Mouse (Mus musculus): ENCODE data around the gene Grb2.
A peak's percentile ranks its signal among the peaks of the same experiment; 100 is the strongest.

The Grb2 gene

GRCm38 (mm10) chr11:115708209-115708876 is at the start of gene Grb2:
Grb2 (minus strand) TSS chr11:115708597.
- DNase-seq (ENCODE audit: low read depth, low spot score): peak; percentile 94

- no peak for DNase-seq (ENCODE audit: low read depth, low spot score)
These were observed 45.1 kb upstream of the Grb2 start for GRCm38 (mm10) chr11:115753485-115753884.

- no peak for DNase-seq (ENCODE audit: low read depth, low spot score)
These were observed 44.3 kb upstream of the Grb2 start for GRCm38 (mm10) chr11:115752653-115753052.

- no peak for DNase-seq (ENCODE audit: low read depth, low spot score)
These were observed 43.3 kb upstream of the Grb2 start for GRCm38 (mm10) chr11:115751725-115752124.

GRCm38 (mm10) chr11:115749834-115750233 is 41.4 kb upstream of the Grb2 start:
- no peak for DNase-seq (ENCODE audit: low read depth, low spot score)

GRCm38 (mm10) chr11:115747351-115747750 is 39.0 kb upstream of the Grb2 start:
- no peak for DNase-seq (ENCODE audit: low read depth, low spot score)

GRCm38 (mm10) chr11:115746762-115747161 is 38.4 kb upstream of the Grb2 start:
- DNase-seq (ENCODE audit: low read depth, low spot score): no peak

GRCm38 (mm10) chr11:115746109-115746508 is 37.7 kb upstream of the Grb2 start:
- DNase-seq (ENCODE audit: low read depth, low spot score): no peak

GRCm38 (mm10) chr11:115744385-115744784 is 36.0 kb upstream of the Grb2 start:
- DNase-seq (ENCODE audit: low read depth, low spot score): no peak

- no peak for DNase-seq (ENCODE audit: low read depth, low spot score)
These were observed 34.5 kb upstream of the Grb2 start for GRCm38 (mm10) chr11:115742926-115743325.

- no peak for DNase-seq (ENCODE audit: low read depth, low spot score)
These were observed 32.7 kb upstream of the Grb2 start for GRCm38 (mm10) chr11:115741070-115741469.

- DNase-seq (ENCODE audit: low read depth, low spot score): no peak
These were observed 30.0 kb upstream of the Grb2 start for GRCm38 (mm10) chr11:115738275-115738885.

GRCm38 (mm10) chr11:115737608-115738208 is 29.3 kb upstream of the Grb2 start:
- no peak for DNase-seq (ENCODE audit: low read depth, low spot score)

GRCm38 (mm10) chr11:115734041-115734686 is 25.8 kb upstream of the Grb2 start:
- DNase-seq (ENCODE audit: low read depth, low spot score): no peak

- no peak for DNase-seq (ENCODE audit: low read depth, low spot score)
These were observed 14.8 kb upstream of the Grb2 start for GRCm38 (mm10) chr11:115723231-115723630.

- DNase-seq (ENCODE audit: low read depth, low spot score): peak; percentile 30
These were observed 14.2 kb upstream of the Grb2 start for GRCm38 (mm10) chr11:115722638-115723037.

- no peak for DNase-seq (ENCODE audit: low read depth, low spot score)
These were observed 9.4 kb upstream of the Grb2 start for GRCm38 (mm10) chr11:115717660-115718390.

- no peak for DNase-seq (ENCODE audit: low read depth, low spot score)
These were observed 8.3 kb upstream of the Grb2 start for GRCm38 (mm10) chr11:115716410-115717338.

- no peak for DNase-seq (ENCODE audit: low read depth, low spot score)
These were observed 6.1 kb upstream of the Grb2 start for GRCm38 (mm10) chr11:115714491-115714890.

GRCm38 (mm10) chr11:115713447-115713846 is 5.0 kb upstream of the Grb2 start:
- DNase-seq (ENCODE audit: low read depth, low spot score): no peak

Data from brain, embryonic 18.5 days (tissue).